25 mouse cellular contexts compared by ENCODE assay signal in the genomic region with DNA sequence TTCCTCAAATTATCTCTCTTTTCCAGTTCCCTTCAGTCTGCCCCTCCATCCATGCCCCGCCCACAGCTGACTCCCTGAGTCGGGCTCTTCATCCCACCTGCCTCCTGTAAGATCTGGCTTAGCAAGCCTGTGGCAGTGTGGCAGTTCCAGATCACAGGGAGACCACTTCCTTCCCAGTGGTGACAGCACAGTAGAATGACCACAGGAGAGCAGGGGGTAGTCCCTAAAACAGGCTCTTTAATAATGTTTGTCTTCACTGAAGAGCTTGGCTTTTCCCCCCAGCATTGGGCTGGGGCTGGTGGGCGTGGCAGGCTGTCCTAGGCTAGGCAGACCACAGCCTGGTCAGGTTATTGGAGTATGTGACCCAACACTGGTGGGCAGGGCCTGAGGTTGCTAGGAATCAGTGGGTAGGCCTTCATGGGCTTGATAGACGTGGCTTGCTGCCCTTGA. TPM values are rescaled to one million over a fixed set of nuclear protein-coding genes. Genes with fewer than 3 reads are reported as not detected.
A peak's percentile ranks its signal among the peaks of the same experiment; 100 is the strongest.
DNase-seq lines count a peak whose midpoint lies in the region; ATAC-seq lines count a peak whose summit lies in the region.
"Had no signal": no experiment of that assay in that cellular context is flagged by ENCODE, and none has a peak within 500 bp of the region (broad histone marks: within the 10 kb centered on the region; RNA-seq: fewer than 3 reads in every experiment).

No protein-coding gene starts in this region.

- H3K4me1 ChIP-seq in midbrain, embryonic 11.5 days (ENCODE audit: control insufficient read depth, insufficient read depth, low read length) = no peaks in the 10 kb centered on the region
- no peaks in the 10 kb centered on the region for H3K4me1 ChIP-seq in midbrain, embryonic 10.5 days
- H3K4me1 ChIP-seq: forebrain, embryonic 13.5 days; heart, embryonic 13.5 days; hindbrain, embryonic 10.5 days; liver, embryonic 15.5 days; lung, embryonic 15.5 days; midbrain, embryonic 12.5 days; neural tube, embryonic 13.5 days had no signal

- ATAC-seq in midbrain, embryonic 11.5 days (ENCODE audit: low FRiP score) = no peak
- ATAC-seq in granulocyte monocyte progenitor cell, adult 5-6 weeks (replicated peaks; ENCODE audit: poor library complexity, severe bottlenecking) = peak; percentile 60
- ATAC-seq in monocyte, adult 5-6 weeks (replicated peaks; ENCODE audit: insufficient number of reproducible peaks, low FRiP score, low TSS enrichment, poor library complexity, severe bottlenecking) = peak; percentile 19
- ATAC-seq: forebrain, embryonic 13.5 days; hindbrain, embryonic 16.5 days had no signal

- H3K9me3 ChIP-seq in midbrain, embryonic 11.5 days (ENCODE audit: control insufficient read depth, low read length) = no peaks in the 10 kb centered on the region
- H3K9me3 ChIP-seq in midbrain, embryonic 10.5 days (replicated peaks) = peaks cover 14% of the 10 kb centered on the region
- H3K9me3 ChIP-seq: liver, embryonic 15.5 days; lung, embryonic 15.5 days; neural tube, embryonic 13.5 days had no signal

- H3K27me3 ChIP-seq in midbrain, embryonic 11.5 days (ENCODE audit: control insufficient read depth, insufficient read depth, low read length) = no peaks in the 10 kb centered on the region
- no peaks in the 10 kb centered on the region for H3K27me3 ChIP-seq in midbrain, embryonic 10.5 days (ENCODE audit: low read depth, poor library complexity, severe bottlenecking)
- H3K27me3 ChIP-seq: forebrain, embryonic 13.5 days; liver, embryonic 15.5 days; lung, embryonic 15.5 days; midbrain, embryonic 12.5 days; neural tube, embryonic 13.5 days had no signal

- no peak overlapping the region for H3K4me3 ChIP-seq in midbrain, embryonic 11.5 days (ENCODE audit: low read depth, low read length)
- no peak overlapping the region for H3K4me3 ChIP-seq in midbrain, embryonic 10.5 days
- H3K4me3 ChIP-seq: forebrain, embryonic 13.5 days; heart, adult 2 months; heart, embryonic 13.5 days; hindbrain, embryonic 10.5 days; liver, embryonic 15.5 days; lung, embryonic 15.5 days; midbrain, embryonic 12.5 days; neural tube, embryonic 13.5 days had no signal

- WGBS in midbrain, embryonic 11.5 days = 80% methylated on average over 4 of the region's 4 CpGs
- WGBS in midbrain, embryonic 10.5 days = 75% methylated on average over 4 of the region's 4 CpGs

- H3K27ac ChIP-seq in midbrain, embryonic 11.5 days (ENCODE audit: low read depth, low read length) = no peak overlapping the region
- no peak overlapping the region for H3K27ac ChIP-seq in midbrain, embryonic 10.5 days (replicated peaks)
- H3K27ac ChIP-seq: forebrain, embryonic 13.5 days; heart, adult 2 months; heart, embryonic 13.5 days; hindbrain, embryonic 10.5 days; liver, embryonic 15.5 days; lung, embryonic 15.5 days; midbrain, embryonic 12.5 days; neural tube, embryonic 13.5 days had no signal

- DNase-seq in adrenal gland, postnatal 14 days = peak; percentile 19
- no peak for DNase-seq in adrenal gland, postnatal 4 days (ENCODE audit: low spot score in 2 of 2)
- DNase-seq in midbrain, embryonic 11.5 days (ENCODE audit: low spot score, missing footprints) = peak; percentile 53
- DNase-seq in midbrain, embryonic 10.5 days (ENCODE audit: low spot score) = no peak
- DNase-seq in spleen, postnatal 36 days (ENCODE audit: low spot score in 2 of 2) = no peak
- DNase-seq in right cerebral cortex, postnatal 36 days (ENCODE audit: low spot score in 2 of 2) = no peak
- DNase-seq: cerebellum, adult 8-10 months; cerebellum, postnatal 25 days; gastrocnemius, postnatal 25 days; heart, adult 2 months; heart, postnatal 10 days; kidney, adult 18-20 months; kidney, postnatal 4 days; right cerebral cortex, postnatal 14 days; thymus, postnatal 4 days had no signal

- H3K9ac ChIP-seq in midbrain, embryonic 11.5 days (ENCODE audit: low read length) = no peak overlapping the region
- H3K9ac ChIP-seq: forebrain, embryonic 13.5 days; heart, embryonic 13.5 days; liver, embryonic 15.5 days; lung, embryonic 15.5 days; midbrain, embryonic 12.5 days; neural tube, embryonic 13.5 days had no signal

- no peak overlapping the region for H3K4me2 ChIP-seq in midbrain, embryonic 11.5 days
- H3K4me2 ChIP-seq: forebrain, embryonic 13.5 days; heart, embryonic 13.5 days; liver, embryonic 15.5 days; lung, embryonic 15.5 days; midbrain, embryonic 12.5 days; neural tube, embryonic 13.5 days had no signal

- H3K36me3 ChIP-seq in midbrain, embryonic 11.5 days (ENCODE audit: control insufficient read depth, insufficient read depth, low read length) = no peaks in the 10 kb centered on the region
- peaks cover 49% of the 10 kb centered on the region for H3K36me3 ChIP-seq in midbrain, embryonic 10.5 days
- H3K36me3 ChIP-seq: heart, embryonic 13.5 days; liver, embryonic 15.5 days; lung, embryonic 15.5 days had no signal

RNA-seq across cellular contexts. Expression of a gene that starts 19.2 kb away (rescaled TPM):
- total RNA-seq in adrenal gland, postnatal 14 days (2021) = 31.8 and 36.4 TPM in 2 replicates
- 10 to 100 TPM; 35.4 to 36.7 TPM for total RNA-seq in adrenal gland, postnatal 4 days (2021)
- 74.2 and 87.6 TPM in 2 replicates for polyA plus RNA-seq in midbrain, embryonic 11.5 days (2014; fragmentation: Nextera tagmentation; extraction: Ambion mirVana)
- polyA plus RNA-seq in midbrain, embryonic 10.5 days (2016; fragmentation: Nextera tagmentation; extraction: Ambion mirVana) = 67.7 and 72.9 TPM in 2 replicates
- 32.2 and 42.1 TPM in 2 replicates for total RNA-seq in granulocyte monocyte progenitor cell, adult 5-6 weeks (2014; fragmentation: Nextera tagmentation)
- total RNA-seq in granulocyte monocyte progenitor cell, adult 5-6 weeks (2017) = 45.2 and 89.4 TPM in 2 replicates
- 11.6 to 44.1 TPM (median 27.7 TPM) in 3 replicates for total RNA-seq in monocyte, adult 5-6 weeks (2017)

RNA-seq across cellular contexts. Expression of a gene that starts 28.4 kb away (rescaled TPM):
- 21.9 and 24.5 TPM in 2 replicates for total RNA-seq in adrenal gland, postnatal 14 days (2021)
- 10 to 100 TPM; 15.6 to 18.6 TPM for total RNA-seq in adrenal gland, postnatal 4 days (2021)
- polyA plus RNA-seq in midbrain, embryonic 11.5 days (2014; fragmentation: Nextera tagmentation; extraction: Ambion mirVana) = 8.7 and 11.8 TPM in 2 replicates
- 13.2 and 13.7 TPM in 2 replicates for polyA plus RNA-seq in midbrain, embryonic 10.5 days (2016; fragmentation: Nextera tagmentation; extraction: Ambion mirVana)
- total RNA-seq in granulocyte monocyte progenitor cell, adult 5-6 weeks (2014; fragmentation: Nextera tagmentation) = 32.9 and 67.0 TPM in 2 replicates
- total RNA-seq in granulocyte monocyte progenitor cell, adult 5-6 weeks (2017) = 10.9 and 13.9 TPM in 2 replicates
- total RNA-seq in monocyte, adult 5-6 weeks (2017) = 9.8 to 17.4 TPM (median 10.7 TPM) in 3 replicates

RNA-seq across cellular contexts. Expression of a gene that starts 47.4 kb away (rescaled TPM):
- 2.6 and 12.4 TPM in 2 replicates for total RNA-seq in adrenal gland, postnatal 14 days (2021)
- total RNA-seq in adrenal gland, postnatal 4 days (2021) = 1 to 10 TPM; 6.5 to 7.3 TPM
- 7.5 and 8.5 TPM in 2 replicates for polyA plus RNA-seq in midbrain, embryonic 11.5 days (2014; fragmentation: Nextera tagmentation; extraction: Ambion mirVana)
- polyA plus RNA-seq in midbrain, embryonic 10.5 days (2016; fragmentation: Nextera tagmentation; extraction: Ambion mirVana) = 8.0 and 10.8 TPM in 2 replicates
- total RNA-seq in granulocyte monocyte progenitor cell, adult 5-6 weeks (2014; fragmentation: Nextera tagmentation) = 24.7 and 38.2 TPM in 2 replicates
- total RNA-seq in granulocyte monocyte progenitor cell, adult 5-6 weeks (2017) = 26.6 and 29.0 TPM in 2 replicates
- 49.2 to 68.3 TPM (median 57.3 TPM) in 3 replicates for total RNA-seq in monocyte, adult 5-6 weeks (2017)

Comparison
In these comparisons a context has a peak if more than half of its experiments do, and no peak if none do; other contexts are left out.
1. DNase-seq: peak in adrenal gland, postnatal 14 days (single experiment) and midbrain, embryonic 11.5 days (single experiment); none in adrenal gland, postnatal 4 days (0 of 2), midbrain, embryonic 10.5 days (single experiment), spleen, postnatal 36 days (0 of 2) and right cerebral cortex, postnatal 36 days (0 of 2).